Mouse (Mus musculus) bone marrow, adult 2 months (tissue): ENCODE measurements around the gene Slc25a51.

Experiments used
- CTCF ChIP-seq: fragments of 200-500 bp; IDR thresholded peaks from 2 replicates; pipeline ENCODE4 v1.5.1; 2011; ENCODE audit warnings: low read length, control low read depth; ENCODE audit not compliant: control insufficient read depth, insufficient read depth
- POLR2A ChIP-seq: fragments of 200-500 bp; IDR thresholded peaks from 2 replicates; pipeline ENCODE4 v1.6.1; 2011; ENCODE audit warnings: low read depth, mild to moderate bottlenecking, control low read depth, low read length, borderline replicate concordance; ENCODE audit not compliant: control insufficient read depth

- no peak for TF ChIP-seq POLR2A
- no peak for TF ChIP-seq CTCF
These were observed 18.3 kb upstream of the Slc25a51 start for GRCm38 (mm10) chr4:45426724-45427457.
